Mouse (Mus musculus) layer of hippocampus, postnatal 14 days (tissue): Measurements from ENCODE around the gene BC037034. TPM values are rescaled to one million over a fixed set of nuclear protein-coding genes. Genes with fewer than 3 reads are reported as not detected.
"Not testable (repeated sequence)": the region's sequence is repeated elsewhere in the genome, so short reads cannot be mapped to it uniquely, and the experiment has no call there.

ENCODE experiments used
- DNase-seq, 2 experiments: peaks; one replicate each; pipeline ENCODE4 v3.0.0; 2021 to 2022; ENCODE audit warnings: low spot score in 2 of 2, mixed read lengths in 1 of 2
- total RNA-seq, 2 experiments: library from RNA; stranded (reverse); gene quantifications; 2 replicates each; pipeline ENCODE4 v1.2.3; 2021

The BC037034 gene
- total RNA-seq, 2 experiments from 2014 or later, result 72.5 to 79.9 TPM

- peak; percentile 74 to 85 for DNase-seq
Measured at GRCm38 (mm10) chr5:138222111-138222510, 41.7 kb downstream of the BC037034 start.

DNA sequence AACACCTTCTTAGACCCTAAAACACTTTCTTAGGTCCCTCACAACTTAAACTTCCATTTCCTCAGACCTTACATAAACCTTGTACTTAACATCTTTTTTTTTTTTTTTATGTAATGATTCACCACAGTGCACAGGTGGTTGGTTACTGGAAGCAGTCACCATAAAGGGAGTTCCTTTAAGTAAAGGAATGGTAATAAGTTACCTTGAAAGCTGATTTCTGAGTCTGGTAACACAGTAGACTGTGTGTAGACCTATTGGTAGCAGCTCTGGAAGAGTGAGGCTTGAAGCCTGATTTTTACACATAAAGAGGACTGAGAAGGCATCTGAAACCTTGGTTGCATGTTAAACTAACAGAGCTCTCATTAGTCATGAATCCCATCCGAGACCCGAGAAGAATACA lies 44.0 kb downstream of the BC037034 start:
- no peak for DNase-seq

DNA sequence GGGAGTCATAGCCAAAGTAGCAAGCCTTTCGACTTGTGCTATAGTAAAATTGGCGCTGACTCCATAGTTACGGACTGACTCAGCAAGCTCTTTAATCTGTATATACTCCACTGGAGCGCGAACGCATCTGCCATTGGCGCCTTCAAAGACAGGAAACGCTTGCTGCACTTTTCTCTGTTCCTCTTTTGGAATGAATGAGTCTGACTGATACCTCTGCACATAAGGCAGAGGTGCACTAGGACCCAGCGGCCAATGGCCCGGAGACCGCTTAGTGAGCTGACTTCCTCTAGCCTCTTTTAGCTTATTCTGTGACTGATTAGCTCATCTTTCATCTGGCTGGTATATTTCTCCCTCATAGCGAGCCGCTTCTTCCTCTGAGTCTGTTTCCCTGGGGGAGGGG lies 47.2 kb downstream of the BC037034 start:
- not testable (repeated sequence) for DNase-seq

Other genes with a start within 250 kb of the BC037034 start
- not detected for gene Smok3a, start 242.8 kb downstream of the BC037034 start, total RNA-seq
- gene Smok3b, start 242.6 kb downstream of the BC037034 start, total RNA-seq, result not detected
- not detected for gene Smok3c, start 210.8 kb downstream of the BC037034 start, total RNA-seq
- 10 to 100 TPM; 42.8 to 44.7 TPM for gene Zkscan1, start 178.9 kb downstream of the BC037034 start, total RNA-seq
- gene Zscan21, start 147.1 kb downstream of the BC037034 start, total RNA-seq, result 10 to 100 TPM; 18.2 to 18.3 TPM
- 10 to 100 TPM in 1 of 2 experiments, 1 to 10 TPM in 1; 9.5 to 13.3 TPM for gene Zfp113, start 108.3 kb downstream of the BC037034 start, total RNA-seq
- gene Cops6, start 103.0 kb downstream of the BC037034 start, total RNA-seq, result 100 to 1,000 TPM; 132 to 144 TPM
- 10 to 100 TPM; 23.7 to 26.6 TPM for gene Ap4m1, start 92.0 kb downstream of the BC037034 start, total RNA-seq
- gene Mcm7, start 91.6 kb downstream of the BC037034 start, total RNA-seq, result 10 to 100 TPM; 21.3 to 21.8 TPM
- 10 to 100 TPM; 33.8 to 36.0 TPM for gene Taf6, start 76.6 kb downstream of the BC037034 start, total RNA-seq
- gene Cnpy4, start 76.5 kb downstream of the BC037034 start, total RNA-seq, result 10 to 100 TPM; 13.0 to 15.9 TPM
- gene Mblac1, start 69.7 kb downstream of the BC037034 start, total RNA-seq, result 10 to 100 TPM; 10.1 to 11.7 TPM
- gene Nxpe5, start 38.1 kb downstream of the BC037034 start, total RNA-seq, result under 1 TPM in 1 of 2 experiments, not detected in 1; 0.17 TPM
- 10 to 100 TPM; 64.5 to 66.6 TPM for gene Lamtor4, start 8.6 kb downstream of the BC037034 start, total RNA-seq
- gene Gal3st4, start 8.8 kb upstream of the BC037034 start, total RNA-seq, result 1 to 10 TPM; 2.3 to 4.0 TPM
- under 1 TPM in 1 of 2 experiments, not detected in 1; 0.07 TPM for gene Gm43720, start 15.9 kb upstream of the BC037034 start, total RNA-seq
- 1 to 10 TPM; 6.7 to 8.2 TPM for gene Gpc2, start 16.0 kb upstream of the BC037034 start, total RNA-seq
- gene Stag3, start 16.2 kb upstream of the BC037034 start, total RNA-seq, result 1 to 10 TPM; 2.2 to 2.9 TPM
- not detected for gene Pvrig, start 77.9 kb upstream of the BC037034 start, total RNA-seq
- gene Zfp157, start 177.4 kb upstream of the BC037034 start, total RNA-seq, result 10 to 100 TPM; 22.7 to 25.8 TPM